Mouse (Mus musculus): ENCODE measurements around the gene Cyp27b1.

Cyp27b1 gene

GRCm38 (mm10) chr10:127092742-127093141 is 44.7 kb downstream of the Cyp27b1 start:
- no peak for DNase-seq

DNA sequence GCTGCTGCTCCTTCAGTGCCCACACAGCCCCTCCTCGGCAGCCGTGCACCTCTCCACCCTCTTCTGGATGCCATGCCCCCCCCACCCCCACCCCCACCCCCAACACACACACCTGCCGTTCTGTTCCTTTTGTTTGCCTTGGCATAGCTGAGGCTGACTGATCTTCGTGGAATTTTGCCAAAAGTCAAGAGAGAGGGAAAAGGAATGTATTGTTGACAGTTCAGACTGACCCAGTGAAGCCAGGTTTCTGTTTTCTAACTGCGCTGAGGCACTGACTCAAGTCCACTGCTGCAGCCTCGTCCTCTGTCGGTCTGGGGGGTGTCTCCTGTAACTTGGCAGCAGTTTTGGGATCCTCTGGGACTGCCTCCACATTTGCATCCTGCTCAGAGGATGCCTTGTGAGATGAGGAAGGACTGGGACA is 46.3 kb downstream of the Cyp27b1 start:
- DNase-seq = no peak

DNA sequence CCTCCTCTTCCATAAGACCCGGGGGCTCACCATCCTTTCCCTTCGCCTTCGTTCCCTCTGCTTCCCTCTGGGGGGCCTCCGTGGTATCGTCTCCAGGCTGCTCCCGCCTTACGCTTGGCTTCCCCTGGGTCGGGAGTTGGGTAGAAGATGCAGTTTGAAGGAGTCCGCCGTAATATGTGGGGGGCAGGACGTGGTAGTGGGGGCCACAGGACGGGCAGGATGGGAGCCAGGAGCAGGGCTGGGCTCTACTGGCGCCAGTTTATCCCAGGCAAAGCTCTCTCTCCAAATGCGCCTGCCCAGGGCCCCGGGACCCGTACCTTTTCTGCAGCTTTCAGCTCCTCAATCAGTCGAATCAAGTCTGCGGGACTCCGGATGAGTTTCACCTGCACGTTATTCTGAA is 50.5 kb downstream of the Cyp27b1 start:
- no peak for DNase-seq

GRCm38 (mm10) chr10:127099191-127099590 is 51.1 kb downstream of the Cyp27b1 start:
- DNase-seq = no peak

DNA sequence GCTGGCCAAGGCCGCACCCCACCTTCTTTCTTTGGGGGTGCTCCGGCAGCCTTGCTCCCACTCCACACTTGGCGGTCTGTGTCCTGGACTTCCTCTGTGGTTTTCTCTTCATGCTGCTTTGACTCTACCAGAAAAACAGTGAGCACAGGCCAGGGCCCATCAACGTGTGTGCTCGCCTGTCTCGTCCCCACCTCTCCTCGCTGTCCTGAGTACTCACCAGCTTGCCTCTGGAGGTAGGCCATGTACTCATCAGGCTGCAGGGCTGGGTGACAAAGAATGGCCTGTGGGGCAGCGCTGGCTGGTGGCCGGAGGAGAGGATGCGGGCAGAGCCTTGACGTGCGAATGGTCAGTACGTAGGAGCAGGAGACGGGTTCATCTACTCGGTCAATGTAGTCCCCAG is 51.8 kb downstream of the Cyp27b1 start:
- DNase-seq = no peak

DNA sequence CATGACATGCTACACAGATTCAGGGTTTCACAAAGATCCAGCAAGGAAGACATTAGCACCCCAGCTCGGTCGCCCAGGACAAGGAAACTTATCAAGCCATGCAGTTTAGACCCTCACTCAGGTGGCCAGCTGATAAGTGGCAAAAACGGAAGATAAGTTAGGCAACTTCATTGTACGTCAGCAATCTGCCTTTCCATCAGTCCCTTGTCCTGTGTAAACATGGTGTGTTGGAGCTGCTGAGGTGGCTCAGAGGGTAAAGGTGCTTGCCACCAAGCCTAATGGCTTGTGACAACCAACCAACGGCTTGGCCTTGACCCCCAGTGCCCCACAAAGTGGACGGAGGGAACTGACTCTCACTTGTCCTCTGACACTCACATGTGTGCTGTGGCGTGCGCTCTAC is 52.4 kb downstream of the Cyp27b1 start:
- no peak for DNase-seq

- no peak for DNase-seq
Measured at GRCm38 (mm10) chr10:127101151-127101550, 53.1 kb downstream of the Cyp27b1 start.

Measured in kidney, postnatal 14 days (tissue).